In genomic region chr5:86303877-86304276, GRCm38 (mm10) we compare ENCODE assay signal across 29 mouse cellular contexts. TPM values are rescaled to one million over a fixed set of nuclear protein-coding genes. Genes with fewer than 3 reads are reported as not detected.
DNase-seq lines count a peak whose midpoint lies in the region; ATAC-seq and TF ChIP-seq lines count a peak whose summit lies in the region.
"Had no signal": no experiment of that assay in that cellular context is flagged by ENCODE, and none has a peak within 500 bp of the region (broad histone marks: within the 10 kb centered on the region; RNA-seq: fewer than 3 reads in every experiment).

No protein-coding gene starts in this region.

- no peak overlapping the region for H3K4me3 ChIP-seq in cerebellum, adult 2 months (replicated peaks; ENCODE audit: insufficient read depth, low read depth, low read length)
- H3K4me3 ChIP-seq: embryonic facial prominence, embryonic 15.5 days; erythroblast, embryonic 14.5 days; forebrain, embryonic 10.5 days; heart, embryonic 15.5 days; hindbrain, embryonic 13.5 days had no signal

- peak; percentile 18 to 33 for DNase-seq in cerebellum, adult 18-20 months
- no peak for DNase-seq in cerebellum, adult 11 months
- DNase-seq in cerebellum, adult 2 months: peak; percentile 29 to 45
- peak; percentile 55 to 67 for DNase-seq in cerebellum, postnatal 10 days
- DNase-seq in adrenal gland, adult 18-20 months (ENCODE audit: low spot score in 2 of 2): no peak
- DNase-seq: adrenal gland, adult 2 months; adrenal gland, postnatal 25 days; embryo, embryonic 11 days; gastrocnemius, postnatal 36 days; heart, adult 18-20 months; heart, postnatal 14 days; kidney, adult 11 months had no signal

- H3K27me3 ChIP-seq in cerebellum, adult 2 months (ENCODE audit: control insufficient read depth, insufficient read depth, low read length): no peaks in the 10 kb centered on the region
- H3K27me3 ChIP-seq: CH12.LX; embryonic facial prominence, embryonic 15.5 days; heart, embryonic 15.5 days; hindbrain, embryonic 13.5 days had no signal

- no peak for TF ChIP-seq CTCF in cerebellum, adult 2 months (IDR thresholded peaks at IDR 0.05; ENCODE audit: borderline replicate concordance, insufficient read depth, low read depth, low read length)

- H3K4me1 ChIP-seq in cerebellum, adult 2 months (ENCODE audit: control insufficient read depth, insufficient read depth, low read length): no peaks in the 10 kb centered on the region
- H3K4me1 ChIP-seq: embryonic facial prominence, embryonic 15.5 days; forebrain, embryonic 10.5 days; heart, embryonic 15.5 days; hindbrain, embryonic 13.5 days had no signal

- no peak for TF ChIP-seq POLR2A in cerebellum, adult 2 months (IDR thresholded peaks at IDR 0.05; ENCODE audit: borderline replicate concordance, insufficient read depth, low read length)

- H3K27ac ChIP-seq in cerebellum, adult 2 months (ENCODE audit: insufficient read depth, low read length): no peak overlapping the region
- H3K27ac ChIP-seq: embryonic facial prominence, embryonic 15.5 days; forebrain, embryonic 10.5 days; heart, embryonic 15.5 days; hindbrain, embryonic 13.5 days; hindbrain, postnatal 0 days had no signal

- 18% methylated on average over 8 of the region's 8 CpGs for WGBS in cerebellum, adult 2 months

- no peak for ATAC-seq in megakaryocyte progenitor cell, adult 5-6 weeks (replicated peaks; ENCODE audit: poor library complexity)
- ATAC-seq: activated CD4-positive, CD25-positive, alpha-beta regulatory T cell, adult 4 months; forebrain, embryonic 14.5 days; hindbrain, postnatal 0 days; Patski had no signal

RNA-seq across cellular contexts. Expression of gene Tmprss11c, which starts 14.8 kb away (rescaled TPM):
- not detected in 2 replicates for polyA plus RNA-seq in cerebellum, adult 2 months (2012; rRNA removed)
- total RNA-seq in megakaryocyte progenitor cell, adult 5-6 weeks (2015): not detected in 2 replicates
- total RNA-seq in megakaryocyte progenitor cell, adult 5-6 weeks (2017): not detected in 2 replicates
- not detected for total RNA-seq in adrenal gland, adult 18-20 months (2021)
- total RNA-seq: adrenal gland, adult 2 months; adrenal gland, postnatal 25 days; CH12.LX; common myeloid progenitor, adult 5-6 weeks; gastrocnemius, adult 8-10 months; gastrocnemius, postnatal 36 days; heart, adult 18-20 months; heart, postnatal 14 days; hematopoietic stem cell, adult 5-6 weeks; hindbrain, postnatal 0 days had no signal
- polyA plus RNA-seq: activated CD4-positive, CD25-positive, alpha-beta regulatory T cell, adult 4 months; adrenal gland, adult 2 months; embryonic facial prominence, embryonic 11.5 days; embryonic facial prominence, embryonic 15.5 days; erythroblast, embryonic 14.5 days; forebrain, embryonic 10.5 days; forebrain, embryonic 14.5 days; heart, embryonic 11.5 days; heart, embryonic 15.5 days; hindbrain, embryonic 13.5 days; hindbrain, postnatal 0 days; intestine, embryonic 14.5 days; Patski had no signal

Comparison
In these comparisons a context has a peak if more than half of its experiments do, and no peak if none do; other contexts are left out.
1. DNase-seq: peak in cerebellum, adult 18-20 months (2 of 2), cerebellum, adult 2 months (2 of 2) and cerebellum, postnatal 10 days (2 of 2); none in cerebellum, adult 11 months (single experiment) and adrenal gland, adult 18-20 months (0 of 2).